Mouse (Mus musculus): ENCODE data around the gene Kif2a.

DNA sequence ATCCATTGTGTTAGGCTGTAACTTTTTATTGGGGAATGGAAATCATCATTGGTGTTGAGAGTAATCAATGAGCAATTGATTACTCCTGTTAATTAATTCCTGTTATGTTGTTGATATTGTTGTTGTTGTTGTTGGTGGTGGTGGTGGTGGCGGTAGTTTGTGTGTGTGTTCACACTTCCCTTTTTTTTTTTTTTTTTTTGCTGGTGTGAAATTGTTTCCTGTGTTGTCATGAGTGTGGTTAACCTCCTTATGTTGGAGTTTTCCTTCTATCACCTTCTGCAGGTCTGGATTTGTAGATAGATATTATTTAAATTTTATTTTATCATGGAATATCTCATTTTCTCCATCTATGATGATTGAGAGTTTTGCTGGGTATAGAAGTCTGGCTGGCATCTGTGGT is 47.1 kb upstream of the Kif2a start:
- TF ChIP-seq POLR2A (IDR thresholded peaks at IDR 0.05; ENCODE audit: low read depth, low read length), result no peak
- no peak for TF ChIP-seq CTCF (conservative IDR thresholded peaks at IDR 0.05 in 1 of 2, IDR thresholded peaks at IDR 0.05 in 1 of 2; ENCODE audit: low read depth in 2 of 2, low read length in 2 of 2)
- TF ChIP-seq POLR2AphosphoS2 (IDR thresholded peaks at IDR 0.05; ENCODE audit: low read depth, low read length), result no peak
- TF ChIP-seq RCOR1 (conservative IDR thresholded peaks at IDR 0.05; ENCODE audit: low read depth, low read length), result no peak
- no peak for TF ChIP-seq BHLHE40 (IDR thresholded peaks at IDR 0.05; ENCODE audit: low read depth, low read length)

Measured in CH12.LX (cell line).